ENCODE assay signal across 9 mouse cellular contexts in genomic region chr5:97022305-97023278, GRCm38 (mm10). TPM values are rescaled to one million over a fixed set of nuclear protein-coding genes. Genes with fewer than 3 reads are reported as not detected.
DNase-seq lines count a peak whose midpoint lies in the region; ATAC-seq and TF ChIP-seq lines count a peak whose summit lies in the region.
"Had no signal": no experiment of that assay in that cellular context is flagged by ENCODE, and none has a peak within 500 bp of the region (broad histone marks: within the 10 kb centered on the region; RNA-seq: fewer than 3 reads in every experiment).

No protein-coding gene starts in this region.

- H3K36me3 ChIP-seq in heart, embryonic 13.5 days: no peaks in the 10 kb centered on the region
- no peaks in the 10 kb centered on the region for H3K36me3 ChIP-seq in heart, adult 2 months (ENCODE audit: control insufficient read depth, insufficient read depth, low read length)
- no peaks in the 10 kb centered on the region for H3K36me3 ChIP-seq in midbrain, embryonic 15.5 days (replicated peaks)
- H3K36me3 ChIP-seq in midbrain, embryonic 13.5 days: no peaks in the 10 kb centered on the region
- no peaks in the 10 kb centered on the region for H3K36me3 ChIP-seq in intestine, embryonic 14.5 days (ENCODE audit: control insufficient read depth, insufficient read depth, low read length)

- no peak for TF ChIP-seq POLR2A in heart, adult 2 months (IDR thresholded peaks at IDR 0.05; ENCODE audit: insufficient read depth, low read depth, low read length)

- no peak for ATAC-seq in heart, embryonic 13.5 days (ENCODE audit: extremely low read depth, insufficient number of reproducible peaks, low FRiP score, low TSS enrichment)
- peak; percentile 51; the same call in 1 of the 2 replicates for ATAC-seq in midbrain, embryonic 15.5 days (replicated peaks)
- no peak for ATAC-seq in midbrain, embryonic 13.5 days
- ATAC-seq in intestine, embryonic 14.5 days (replicated peaks; ENCODE audit: low FRiP score, low TSS enrichment, low read depth): no peak; the same call in 1 of the 2 replicates

- 43% methylated on average over 15 of the region's 15 CpGs for WGBS in heart, embryonic 13.5 days
- 49% methylated on average over 15 of the region's 15 CpGs for WGBS in heart, adult 2 months
- 69% methylated on average over 15 of the region's 15 CpGs for WGBS in midbrain, embryonic 15.5 days
- 73% methylated on average over 15 of the region's 15 CpGs for WGBS in midbrain, embryonic 13.5 days
- WGBS in intestine, embryonic 14.5 days: 63% methylated on average over 15 of the region's 15 CpGs

- peaks cover 12% of the 10 kb centered on the region for H3K4me1 ChIP-seq in heart, embryonic 13.5 days
- peaks cover 7% of the 10 kb centered on the region for H3K4me1 ChIP-seq in heart, adult 2 months (ENCODE audit: control insufficient read depth, insufficient read depth, low read length)
- H3K4me1 ChIP-seq in midbrain, embryonic 15.5 days: peaks cover 7% of the 10 kb centered on the region
- peaks cover 7% of the 10 kb centered on the region; the same call in 1 of the 2 replicates for H3K4me1 ChIP-seq in midbrain, embryonic 13.5 days (replicated peaks)
- H3K4me1 ChIP-seq in intestine, embryonic 14.5 days (replicated peaks; ENCODE audit: control insufficient read depth, insufficient read depth, low read length): no peaks in the 10 kb centered on the region

- TF ChIP-seq CTCF in heart, adult 2 months (IDR thresholded peaks at IDR 0.05): no peak

- H3K79me2 ChIP-seq in heart, adult 2 months (replicated peaks; ENCODE audit: control insufficient read depth, insufficient read depth, low read length): peaks cover 5% of the 10 kb centered on the region

- intact Hi-C loops in heart, adult 2 months (cut with DNase I): no loop called here

- TF ChIP-seq EP300 in heart, adult 2 months (IDR thresholded peaks at IDR 0.05; ENCODE audit: insufficient read depth, low read depth, low read length): no peak

- no peak for DNase-seq in heart, adult 2 months
- peak; percentile 49 for DNase-seq in intestine, embryonic 14.5 days (ENCODE audit: low spot score)
- DNase-seq in skeletal muscle tissue, adult 2 months (ENCODE audit: low read depth, low spot score): peak; percentile 21
- DNase-seq in layer of hippocampus, postnatal 36 days: no peak
- DNase-seq in thymus, postnatal 4 days: no peak
- DNase-seq: adrenal gland, postnatal 36 days had no signal

- no peak overlapping the region for H3K9ac ChIP-seq in heart, embryonic 13.5 days
- H3K9ac ChIP-seq in heart, adult 2 months (ENCODE audit: low read depth, low read length): no peak overlapping the region
- H3K9ac ChIP-seq in midbrain, embryonic 15.5 days: no peak overlapping the region
- H3K9ac ChIP-seq in midbrain, embryonic 13.5 days (replicated peaks): no peak overlapping the region
- H3K9ac ChIP-seq in intestine, embryonic 14.5 days (ENCODE audit: low read length): no peak overlapping the region

- H3K27ac ChIP-seq in heart, embryonic 13.5 days (replicated peaks): no peak overlapping the region
- H3K27ac ChIP-seq in heart, adult 2 months: no peak overlapping the region
- no peak overlapping the region for H3K27ac ChIP-seq in midbrain, embryonic 15.5 days
- no peak overlapping the region for H3K27ac ChIP-seq in midbrain, embryonic 13.5 days
- H3K27ac ChIP-seq in intestine, embryonic 14.5 days (ENCODE audit: low read depth): no peak overlapping the region

- peak overlapping the region; percentile 22 for H3K4me2 ChIP-seq in heart, embryonic 13.5 days
- no peak overlapping the region for H3K4me2 ChIP-seq in midbrain, embryonic 15.5 days
- no peak overlapping the region for H3K4me2 ChIP-seq in midbrain, embryonic 13.5 days (replicated peaks)
- H3K4me2 ChIP-seq in intestine, embryonic 14.5 days (ENCODE audit: low read length): no peak overlapping the region

- no peaks in the 10 kb centered on the region for H3K27me3 ChIP-seq in heart, embryonic 13.5 days (replicated peaks)
- no peaks in the 10 kb centered on the region for H3K27me3 ChIP-seq in heart, adult 2 months (ENCODE audit: control insufficient read depth, insufficient read depth, low read length)
- H3K27me3 ChIP-seq in midbrain, embryonic 15.5 days (replicated peaks): no peaks in the 10 kb centered on the region
- H3K27me3 ChIP-seq in midbrain, embryonic 13.5 days: no peaks in the 10 kb centered on the region
- H3K27me3 ChIP-seq in intestine, embryonic 14.5 days (replicated peaks; ENCODE audit: control insufficient read depth, insufficient read depth, low read length): no peaks in the 10 kb centered on the region

- no peaks in the 10 kb centered on the region for H3K9me3 ChIP-seq in heart, embryonic 13.5 days
- no peaks in the 10 kb centered on the region for H3K9me3 ChIP-seq in midbrain, embryonic 15.5 days
- no peaks in the 10 kb centered on the region for H3K9me3 ChIP-seq in midbrain, embryonic 13.5 days
- H3K9me3 ChIP-seq in intestine, embryonic 14.5 days (ENCODE audit: control insufficient read depth, low read length): no peaks in the 10 kb centered on the region

- no peak overlapping the region; the same call in 1 of the 2 replicates for H3K4me3 ChIP-seq in heart, embryonic 13.5 days
- no peak overlapping the region for H3K4me3 ChIP-seq in heart, adult 2 months
- H3K4me3 ChIP-seq in midbrain, embryonic 15.5 days: no peak overlapping the region
- no peak overlapping the region for H3K4me3 ChIP-seq in midbrain, embryonic 13.5 days (replicated peaks)
- H3K4me3 ChIP-seq in intestine, embryonic 14.5 days (ENCODE audit: low read depth, low read length): no peak overlapping the region

RNA-seq across cellular contexts. Expression of gene Bmp2k, which starts 25.1 kb away (rescaled TPM):
- 5.8 and 6.5 TPM in 2 replicates for polyA plus RNA-seq in heart, embryonic 13.5 days (2015; fragmentation: Nextera tagmentation; extraction: Ambion mirVana)
- 1 to 10 TPM; 6.7 to 8.4 TPM for total RNA-seq in heart, adult 2 months (2021)
- 2.9 and 3.6 TPM in 2 replicates for polyA plus RNA-seq in heart, adult 2 months (2012; rRNA removed)
- polyA plus RNA-seq in midbrain, embryonic 15.5 days (2015; fragmentation: Nextera tagmentation; extraction: Ambion mirVana): 9.2 and 9.9 TPM in 2 replicates
- 8.3 and 9.3 TPM in 2 replicates for polyA plus RNA-seq in midbrain, embryonic 13.5 days (2015; fragmentation: Nextera tagmentation; extraction: Ambion mirVana)
- 14.7 and 15.7 TPM in 2 replicates for polyA plus RNA-seq in intestine, embryonic 14.5 days (2014; fragmentation: Nextera tagmentation; extraction: Ambion mirVana)
- 10 to 100 TPM; 13.1 to 13.7 TPM for total RNA-seq in layer of hippocampus, postnatal 36 days (2021)

Comparison
In these comparisons a context has a peak if more than half of its experiments do, and no peak if none do; other contexts are left out.
1. DNase-seq: peak in intestine, embryonic 14.5 days (single experiment) and skeletal muscle tissue, adult 2 months (single experiment); none in heart, adult 2 months (0 of 2), layer of hippocampus, postnatal 36 days (0 of 2) and thymus, postnatal 4 days (single experiment).